Mouse (Mus musculus): ENCODE measurements at regions not wholly inside any gene's neighbourhood (a gene's known extent, or its start where the extent isn't known, plus 50 kb on each side); places are given as distances from the start of the nearest gene placed in this dataset.

DNA sequence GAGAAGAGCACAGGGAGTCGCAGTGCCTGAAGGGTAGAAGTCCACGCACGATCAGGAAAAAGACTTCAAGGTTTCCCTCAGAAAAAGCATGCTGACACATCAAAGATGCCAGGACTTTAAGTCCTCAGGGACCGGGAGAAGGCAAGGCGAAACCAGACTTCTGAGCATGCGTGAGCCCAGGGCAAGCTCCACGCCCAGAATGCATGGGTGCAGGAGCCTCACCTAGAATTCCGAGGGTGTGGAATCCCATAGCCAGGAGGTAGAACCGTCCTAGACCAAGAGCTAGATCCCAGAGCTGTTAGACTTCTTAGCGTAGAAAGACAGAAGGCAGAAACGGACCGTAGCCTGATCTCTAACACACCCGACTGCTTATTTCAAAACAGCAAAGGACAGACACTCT lies 71.0 kb downstream of the Cd2 start:
- no peak for TF ChIP-seq CTCF (conservative IDR thresholded peaks at IDR 0.05; ENCODE audit: insufficient read depth, insufficient read length, low read depth, low read length)
- no peak for TF ChIP-seq POLR2A (IDR thresholded peaks at IDR 0.05; ENCODE audit: low read depth, low read length)

Measured in kidney, adult 2 months (tissue).